Mouse (Mus musculus): ENCODE measurements around the gene Aph1c.

DNA sequence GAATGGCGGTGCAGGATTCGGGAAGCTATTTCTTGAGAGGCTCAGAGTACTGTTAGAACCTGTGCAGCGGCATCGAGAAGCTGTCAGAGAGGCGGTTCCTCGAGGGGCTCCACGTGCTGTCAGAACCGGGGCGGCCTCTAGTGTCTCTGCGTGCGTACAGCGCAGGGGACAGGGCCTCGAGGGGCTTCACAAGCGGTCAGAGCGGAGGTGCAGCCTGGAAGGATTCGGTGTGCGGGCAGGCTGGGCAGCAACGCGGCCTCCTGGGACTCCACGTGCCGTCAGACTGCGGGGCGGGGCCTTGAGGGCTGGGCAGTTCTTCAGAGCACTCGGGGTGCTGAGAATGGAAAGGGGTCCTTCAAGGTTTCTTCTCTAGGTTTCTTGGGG, 563 bp upstream of the Aph1c start:
- TF ChIP-seq CTCF (IDR thresholded peaks at IDR 0.05; ENCODE audit: borderline replicate concordance, control insufficient read depth, extremely low read depth, insufficient read depth, low read length, poor library complexity) (no peak), POLR2A (IDR thresholded peaks at IDR 0.05; ENCODE audit: control insufficient read depth, extremely low read depth, insufficient read depth, low read length, poor library complexity) (no peak)
